Mouse (Mus musculus): ENCODE results near the gene Gm15737. TPM values are rescaled to one million over a fixed set of nuclear protein-coding genes. Genes with fewer than 3 reads are reported as not detected.

The Gm15737 gene
- polyA plus RNA-seq, 1 experiment from 2014 or later = not detected

DNA sequence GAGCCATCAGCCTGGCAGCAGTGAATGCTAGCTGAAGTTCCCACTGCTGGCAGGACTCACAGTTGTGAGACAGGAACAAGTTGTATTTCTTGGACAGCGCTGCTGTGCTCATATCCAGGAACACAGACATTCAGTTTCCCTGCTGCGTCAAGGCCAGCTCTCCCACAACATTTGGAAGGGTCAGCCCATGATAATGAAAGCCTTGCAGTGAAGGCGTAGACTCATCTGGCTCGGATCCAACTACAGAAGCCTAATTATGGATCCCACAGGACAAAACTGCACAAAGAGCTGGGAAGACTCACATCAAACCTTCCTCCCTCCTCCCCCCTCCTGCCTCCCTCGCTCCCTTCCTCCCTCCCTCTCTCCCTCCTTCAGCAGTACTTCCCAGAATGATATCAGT, 18.9 kb upstream of the Gm15737 start:
- Histone ChIP-seq H3K27ac (0 out of 2 replicates have a peak overlapping the region, but pooled peaks have one; percentile 30), H3K9ac (no peak overlapping the region)

DNA sequence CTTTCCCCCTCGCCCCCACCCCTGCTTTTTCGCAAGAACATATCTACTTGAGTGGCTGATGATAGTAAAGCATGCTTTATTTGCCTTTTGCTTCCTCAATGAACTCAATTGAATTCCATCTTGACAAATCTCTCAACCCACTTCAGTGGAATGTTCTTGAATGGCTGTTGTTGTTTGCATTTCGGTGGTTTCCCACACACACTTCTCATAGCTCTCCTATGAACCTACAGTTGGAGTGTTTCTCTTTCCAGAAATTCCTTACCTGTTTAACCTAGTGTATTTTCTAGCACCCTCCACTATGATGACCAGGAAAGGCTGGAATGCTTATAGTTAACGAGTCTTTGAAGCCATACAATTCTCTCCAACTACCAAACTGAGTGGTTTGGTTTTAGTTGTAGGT, 14.3 kb upstream of the Gm15737 start:
- peaks cover 8% of the 10 kb centered on the region for H3K4me1 ChIP-seq (replicated peaks)
- no peak overlapping the region for H3K4me2 ChIP-seq
- no peak overlapping the region for H3K9ac ChIP-seq
- H3K9me3 ChIP-seq = no peaks in the 10 kb centered on the region
- H3K27me3 ChIP-seq = no peaks in the 10 kb centered on the region
- WGBS = 82% methylated on average over 4 of the region's 4 CpGs
- no peak overlapping the region for H3K4me3 ChIP-seq
- no peaks in the 10 kb centered on the region for H3K36me3 ChIP-seq
- no peak for ATAC-seq (ENCODE audit: low FRiP score)
- no peak overlapping the region for H3K27ac ChIP-seq

More for the DNA sequence above, 18.9 kb upstream of the Gm15737 start:
- Histone ChIP-seq H3K4me1 (replicated peaks) (peaks cover 9% of the 10 kb centered on the region), H3K9me3 (no peaks in the 10 kb centered on the region), H3K27me3 (no peaks in the 10 kb centered on the region), H3K4me3 (no peak overlapping the region), H3K36me3 (no peaks in the 10 kb centered on the region), H3K4me2 (no peak overlapping the region)
- peak; percentile 52; the same call in 1 of the 2 replicates for ATAC-seq (ENCODE audit: low FRiP score)
- 27% methylated on average over 5 of the region's 5 CpGs for WGBS

DNA sequence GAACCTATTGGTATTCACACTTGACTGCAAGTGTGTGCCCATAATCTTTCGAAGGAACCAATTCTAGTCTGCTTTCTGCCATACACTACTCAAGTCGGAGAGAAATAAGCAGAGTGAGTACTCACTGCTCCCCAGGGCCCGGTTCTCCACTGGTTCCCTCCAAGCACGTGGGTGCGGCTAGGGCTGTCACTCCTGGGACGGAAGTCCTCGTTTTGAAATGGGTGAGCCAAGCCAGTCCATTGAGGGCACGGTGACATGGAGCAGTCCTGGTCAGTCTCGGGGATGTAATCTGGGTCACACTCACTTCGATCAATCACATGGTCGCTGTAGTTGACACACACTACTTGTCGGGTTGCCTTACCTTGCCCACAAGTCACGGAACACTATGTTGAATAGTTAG, 11.4 kb upstream of the Gm15737 start:
- H3K27ac ChIP-seq = no peak overlapping the region
- 90% methylated on average over 13 of the region's 13 CpGs for WGBS
- ATAC-seq (ENCODE audit: low FRiP score) = no peak
- H3K27me3 ChIP-seq = no peaks in the 10 kb centered on the region
- no peaks in the 10 kb centered on the region for H3K9me3 ChIP-seq
- no peaks in the 10 kb centered on the region for H3K36me3 ChIP-seq
- no peak overlapping the region for H3K9ac ChIP-seq
- no peaks in the 10 kb centered on the region for H3K4me1 ChIP-seq (replicated peaks)
- H3K4me2 ChIP-seq = no peak overlapping the region
- no peak overlapping the region for H3K4me3 ChIP-seq

DNA sequence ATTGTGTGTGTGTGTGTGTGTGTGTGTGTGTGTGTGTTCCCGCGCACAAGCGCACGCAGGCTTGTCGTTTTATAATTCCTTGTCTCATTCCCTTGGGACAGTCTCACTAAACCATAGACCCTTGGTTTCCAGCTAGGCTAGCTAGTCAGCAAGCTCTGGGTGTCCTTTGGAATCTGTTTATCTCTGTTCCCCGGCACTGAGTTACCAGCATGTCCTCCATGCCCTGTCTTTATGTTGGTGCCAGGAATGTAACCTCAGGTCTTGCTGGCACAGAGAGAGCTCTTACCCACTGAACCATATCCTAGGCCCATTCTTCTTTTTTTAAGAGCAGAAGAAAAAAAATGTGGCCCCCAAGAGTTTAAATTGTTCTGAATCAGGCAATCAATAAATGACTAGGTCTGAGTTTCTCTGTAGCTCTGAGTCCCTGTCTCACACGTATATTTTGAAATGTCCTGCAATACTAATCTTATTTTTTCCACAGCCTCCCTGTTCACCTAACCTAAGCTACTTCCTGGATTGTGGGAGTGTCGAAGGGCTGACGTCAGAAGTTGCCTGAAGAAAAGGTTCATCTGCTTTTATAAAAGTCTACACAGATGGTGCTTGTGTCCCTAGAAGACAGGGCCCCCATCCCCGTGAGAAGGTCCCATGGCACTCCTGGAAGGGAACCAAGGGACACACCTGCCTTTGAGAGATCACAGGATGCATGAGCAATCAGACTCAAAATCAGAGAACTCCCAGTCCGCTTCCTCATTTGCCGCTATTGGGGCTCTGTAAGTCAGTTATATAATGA, 10.2 kb upstream of the Gm15737 start:
- Histone ChIP-seq H3K4me1 (replicated peaks) (no peaks in the 10 kb centered on the region), H3K27ac (no peak overlapping the region), H3K4me2 (no peak overlapping the region), H3K9me3 (no peaks in the 10 kb centered on the region), H3K27me3 (no peaks in the 10 kb centered on the region), H3K9ac (no peak overlapping the region), H3K36me3 (no peaks in the 10 kb centered on the region), H3K4me3 (no peak overlapping the region)
- no peak for ATAC-seq (ENCODE audit: low FRiP score)
- 82% methylated on average over 12 of the region's 12 CpGs for WGBS

DNA sequence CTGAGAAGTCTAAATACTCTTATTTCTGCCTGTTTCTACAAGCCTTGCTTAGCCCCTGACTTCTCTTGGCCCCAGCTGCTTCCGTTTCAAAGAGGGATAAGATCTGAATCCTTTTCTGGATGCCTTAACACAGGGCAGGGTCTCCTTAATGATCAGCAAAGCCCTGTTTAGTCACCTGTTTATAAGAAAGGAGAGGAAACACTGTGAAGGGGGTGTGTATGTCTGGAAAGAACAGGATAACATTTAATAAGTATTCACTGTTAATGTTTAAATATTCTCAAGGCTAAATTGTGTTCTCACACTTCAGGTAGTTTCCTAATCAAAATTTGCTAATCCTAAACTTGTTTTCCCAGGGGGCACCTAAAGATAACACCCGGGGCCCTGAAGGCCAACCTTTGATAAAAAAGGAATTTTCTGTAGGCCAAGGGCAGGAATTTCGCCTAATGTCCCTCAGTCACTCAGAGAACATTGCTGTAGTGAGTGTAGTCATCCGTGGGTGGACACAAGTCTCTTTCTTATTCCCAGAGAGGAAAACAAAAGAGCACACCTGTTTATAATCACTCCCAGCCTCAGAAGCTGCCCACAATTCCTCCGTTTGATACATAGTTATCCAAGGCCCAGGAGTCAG, 8.8 kb upstream of the Gm15737 start:
- H3K27ac ChIP-seq = no peak overlapping the region
- ATAC-seq (ENCODE audit: low FRiP score) = no peak
- H3K27me3 ChIP-seq = no peaks in the 10 kb centered on the region
- H3K36me3 ChIP-seq = no peaks in the 10 kb centered on the region
- WGBS = 77% methylated on average over 5 of the region's 5 CpGs
- H3K9me3 ChIP-seq = no peaks in the 10 kb centered on the region
- H3K4me1 ChIP-seq (replicated peaks) = no peaks in the 10 kb centered on the region
- H3K4me2 ChIP-seq = no peak overlapping the region
- no peak overlapping the region for H3K4me3 ChIP-seq
- no peak overlapping the region for H3K9ac ChIP-seq

DNA sequence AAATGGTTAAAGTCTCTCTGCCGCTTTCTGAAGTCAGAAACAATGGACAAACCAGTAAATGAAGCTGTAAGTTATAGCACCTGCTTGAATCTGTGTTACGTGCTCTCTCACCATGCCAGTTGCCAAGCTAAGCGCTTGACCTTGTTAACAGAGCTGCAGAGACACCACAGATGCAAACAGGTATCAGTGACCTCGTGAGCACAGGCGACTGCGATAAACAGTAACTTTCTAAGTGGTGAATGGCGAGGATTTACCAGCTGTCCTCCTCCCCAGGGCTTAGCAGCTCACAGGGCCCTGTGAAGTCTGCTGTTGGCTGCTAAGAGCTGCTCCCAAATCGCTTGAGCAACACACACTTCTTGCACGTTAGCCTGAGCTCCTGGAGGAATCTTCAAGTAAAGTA, 6.6 kb upstream of the Gm15737 start:
- H3K27ac ChIP-seq = no peak overlapping the region
- H3K9me3 ChIP-seq = no peaks in the 10 kb centered on the region
- H3K9ac ChIP-seq = no peak overlapping the region
- no peak overlapping the region for H3K4me3 ChIP-seq
- H3K4me2 ChIP-seq = no peak overlapping the region
- no peaks in the 10 kb centered on the region for H3K4me1 ChIP-seq (replicated peaks)
- WGBS = 78% methylated on average over 9 of the region's 9 CpGs
- no peak for ATAC-seq (ENCODE audit: low FRiP score)
- no peaks in the 10 kb centered on the region for H3K27me3 ChIP-seq
- no peaks in the 10 kb centered on the region for H3K36me3 ChIP-seq

DNA sequence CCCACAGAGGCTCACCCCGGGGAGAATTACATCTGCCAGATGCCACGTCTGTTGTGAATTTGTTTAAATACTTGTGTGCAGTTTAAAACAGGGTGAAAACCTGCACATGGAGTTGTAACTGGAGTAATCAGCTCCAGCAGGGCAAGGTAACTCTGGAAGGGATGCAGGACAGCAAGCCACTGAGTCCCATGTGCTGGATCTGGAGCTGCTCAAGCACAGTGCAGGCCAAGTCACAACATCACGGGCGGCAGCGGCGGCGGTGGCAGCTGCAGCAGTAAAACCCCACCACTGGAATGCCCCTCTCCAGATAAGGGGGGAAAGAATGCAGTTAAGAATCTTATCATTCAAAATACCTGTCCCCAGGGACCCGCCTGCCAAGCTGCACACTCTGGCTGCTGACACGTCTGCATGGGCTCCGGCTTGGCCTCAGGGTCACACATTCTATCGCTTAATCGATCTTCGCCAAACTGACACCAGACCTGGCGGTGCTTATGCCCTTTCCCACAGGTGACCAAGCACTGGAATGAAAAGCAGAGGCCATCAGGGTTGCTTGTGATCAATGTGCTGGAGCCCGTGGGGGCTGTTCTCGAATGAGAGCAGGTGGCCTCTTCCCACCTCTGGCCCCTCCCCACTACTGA, 544 bp downstream of the Gm15737 start:
- no peak for ATAC-seq (ENCODE audit: low FRiP score)
- no peak overlapping the region for H3K9ac ChIP-seq
- WGBS = 66% methylated on average over 16 of the region's 16 CpGs
- H3K27me3 ChIP-seq = no peaks in the 10 kb centered on the region
- H3K27ac ChIP-seq = no peak overlapping the region
- H3K4me2 ChIP-seq = no peak overlapping the region
- H3K36me3 ChIP-seq = no peaks in the 10 kb centered on the region
- H3K4me3 ChIP-seq = no peak overlapping the region
- peaks cover 11% of the 10 kb centered on the region for H3K4me1 ChIP-seq (replicated peaks)
- no peaks in the 10 kb centered on the region for H3K9me3 ChIP-seq

DNA sequence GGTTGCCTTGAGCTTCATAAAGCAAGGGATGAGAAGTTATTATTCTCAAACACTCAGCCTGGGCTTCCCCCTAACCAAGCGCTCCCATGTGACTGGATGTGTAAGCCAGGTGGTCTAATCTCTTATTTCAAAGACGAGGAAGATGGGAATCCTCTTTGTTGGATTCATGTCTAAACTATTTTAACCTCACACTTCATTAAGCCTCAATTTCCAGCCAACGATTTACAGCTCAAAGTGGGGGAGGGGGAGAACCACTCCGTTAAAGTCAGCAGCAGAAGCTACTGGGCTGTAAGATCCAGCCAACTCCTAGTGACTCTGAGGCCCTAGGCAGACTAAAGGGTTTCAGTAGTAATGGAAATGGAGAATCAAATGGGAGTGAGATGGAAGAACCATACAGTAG, 2.7 kb downstream of the Gm15737 start:
- H3K9ac ChIP-seq = no peak overlapping the region
- ATAC-seq (ENCODE audit: low FRiP score) = no peak
- 56% methylated on average over 4 of the region's 4 CpGs for WGBS
- no peaks in the 10 kb centered on the region for H3K9me3 ChIP-seq
- no peak overlapping the region for H3K27ac ChIP-seq
- no peak overlapping the region for H3K4me3 ChIP-seq
- no peaks in the 10 kb centered on the region for H3K27me3 ChIP-seq
- H3K4me2 ChIP-seq = no peak overlapping the region
- no peaks in the 10 kb centered on the region for H3K36me3 ChIP-seq
- H3K4me1 ChIP-seq (replicated peaks) = peaks cover 11% of the 10 kb centered on the region

DNA sequence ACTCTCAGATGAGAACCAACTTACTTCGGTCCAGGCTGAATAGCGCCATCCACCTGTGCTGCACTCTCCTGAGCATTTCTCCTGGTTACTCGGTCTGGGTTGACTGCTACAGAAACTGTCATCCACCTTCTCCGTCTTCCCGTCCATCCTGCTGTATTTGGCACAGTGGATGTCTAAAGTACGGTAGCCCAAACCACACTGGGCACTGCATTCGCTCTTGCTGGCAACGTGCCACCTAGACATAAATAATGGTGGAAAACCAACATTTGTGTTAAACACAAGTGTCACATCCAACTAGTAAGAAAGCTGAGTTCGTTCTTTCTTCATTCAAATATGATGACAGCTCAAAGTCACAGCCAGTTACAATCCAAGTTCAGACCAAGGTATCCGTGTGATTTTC, 3.6 kb downstream of the Gm15737 start:
- Histone ChIP-seq H3K27me3 (no peaks in the 10 kb centered on the region), H3K4me3 (no peak overlapping the region)
- 84% methylated on average over 10 of the region's 10 CpGs for WGBS

DNA sequence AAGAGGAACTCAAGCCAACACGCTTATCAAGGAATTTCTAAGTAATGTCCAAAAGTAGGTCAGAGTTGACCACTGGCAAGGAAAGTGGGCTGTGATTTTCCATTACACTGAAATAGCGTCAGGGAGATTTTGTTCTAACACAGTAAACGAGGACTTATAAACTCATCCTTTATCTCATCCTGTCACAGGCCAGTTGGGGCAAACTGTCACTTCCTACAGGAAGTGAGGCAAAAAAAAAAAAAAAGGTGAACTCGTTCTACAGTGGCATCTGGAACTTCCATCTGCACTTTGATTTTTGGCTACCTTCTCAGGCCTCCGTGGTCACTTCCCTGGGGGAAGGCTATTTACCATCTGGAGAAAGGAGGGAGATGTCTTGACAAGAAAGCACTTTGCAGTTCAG, 5.7 kb downstream of the Gm15737 start:
- Histone ChIP-seq H3K27ac (no peak overlapping the region), H3K4me1 (replicated peaks) (peaks cover 3% of the 10 kb centered on the region), H3K9me3 (no peaks in the 10 kb centered on the region), H3K4me3 (no peak overlapping the region), H3K9ac (no peak overlapping the region), H3K36me3 (no peaks in the 10 kb centered on the region), H3K4me2 (no peak overlapping the region), H3K27me3 (no peaks in the 10 kb centered on the region)
- no peak for ATAC-seq (ENCODE audit: low FRiP score)
- WGBS = 82% methylated on average over 5 of the region's 5 CpGs

More for the DNA sequence above, 3.6 kb downstream of the Gm15737 start:
- Histone ChIP-seq H3K36me3 (no peaks in the 10 kb centered on the region), H3K27ac (no peak overlapping the region), H3K9ac (no peak overlapping the region), H3K9me3 (no peaks in the 10 kb centered on the region), H3K4me2 (no peak overlapping the region), H3K4me1 (replicated peaks) (peaks cover 11% of the 10 kb centered on the region)
- no peak for ATAC-seq (ENCODE audit: low FRiP score)

DNA sequence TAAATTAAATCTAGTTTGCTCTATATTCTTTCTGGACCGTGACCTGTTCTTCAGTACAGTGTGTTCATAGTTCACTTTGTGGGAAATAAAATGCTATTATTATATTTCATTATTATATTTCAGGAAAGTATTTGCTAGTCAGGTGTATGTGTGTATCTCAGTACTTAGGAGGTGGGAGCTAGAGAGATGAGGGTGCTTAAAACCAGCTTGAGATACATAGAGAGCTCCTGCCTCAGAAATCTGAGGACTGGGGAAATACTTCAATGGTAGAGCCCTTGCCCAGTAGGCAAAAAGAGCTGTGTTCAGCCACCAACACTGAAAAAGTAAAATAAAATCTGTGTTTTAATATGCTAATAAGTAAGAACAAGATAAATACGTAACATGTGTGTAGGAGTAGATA, 6.2 kb downstream of the Gm15737 start:
- Histone ChIP-seq H3K4me3 (no peak overlapping the region), H3K9ac (no peak overlapping the region), H3K36me3 (no peaks in the 10 kb centered on the region), H3K4me1 (replicated peaks) (no peaks in the 10 kb centered on the region; the same call in 1 of the 2 replicates), H3K4me2 (no peak overlapping the region), H3K9me3 (no peaks in the 10 kb centered on the region), H3K27me3 (no peaks in the 10 kb centered on the region), H3K27ac (no peak overlapping the region)
- ATAC-seq (ENCODE audit: low FRiP score) = no peak
- 95% methylated on average over 2 of the region's 2 CpGs for WGBS

DNA sequence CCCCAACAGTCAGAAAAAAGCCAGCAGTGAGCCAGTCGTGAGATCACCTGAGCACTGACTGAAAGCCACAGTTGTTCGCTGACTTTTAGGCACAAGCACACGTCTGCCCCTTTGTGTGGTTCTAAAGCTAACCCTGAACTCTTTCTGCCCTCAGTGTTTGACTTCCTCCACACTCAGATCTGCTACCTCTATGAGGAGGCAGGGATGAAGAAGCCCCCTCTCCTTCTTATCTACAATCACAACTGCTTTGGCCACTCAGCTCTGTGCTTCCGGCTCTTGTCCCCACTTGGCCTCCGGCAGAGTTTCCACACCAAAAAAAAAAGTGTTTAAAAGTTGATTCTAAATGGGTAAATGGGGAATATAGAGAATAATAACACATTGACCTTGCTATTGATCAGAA, 7.0 kb downstream of the Gm15737 start:
- no peak overlapping the region for H3K9ac ChIP-seq

More for the DNA sequence above, 7.0 kb downstream of the Gm15737 start:
- no peaks in the 10 kb centered on the region for H3K36me3 ChIP-seq
- WGBS = 84% methylated on average over 5 of the region's 5 CpGs
- no peak overlapping the region for H3K27ac ChIP-seq
- no peaks in the 10 kb centered on the region for H3K27me3 ChIP-seq
- H3K4me1 ChIP-seq (replicated peaks) = no peaks in the 10 kb centered on the region; the same call in 1 of the 2 replicates
- no peak overlapping the region for H3K4me2 ChIP-seq
- ATAC-seq (ENCODE audit: low FRiP score) = no peak
- H3K4me3 ChIP-seq = no peak overlapping the region
- no peaks in the 10 kb centered on the region for H3K9me3 ChIP-seq

Data from hindbrain, embryonic 13.5 days (tissue).